Mouse (Mus musculus): ENCODE measurements around the gene Btbd1.

DNA sequence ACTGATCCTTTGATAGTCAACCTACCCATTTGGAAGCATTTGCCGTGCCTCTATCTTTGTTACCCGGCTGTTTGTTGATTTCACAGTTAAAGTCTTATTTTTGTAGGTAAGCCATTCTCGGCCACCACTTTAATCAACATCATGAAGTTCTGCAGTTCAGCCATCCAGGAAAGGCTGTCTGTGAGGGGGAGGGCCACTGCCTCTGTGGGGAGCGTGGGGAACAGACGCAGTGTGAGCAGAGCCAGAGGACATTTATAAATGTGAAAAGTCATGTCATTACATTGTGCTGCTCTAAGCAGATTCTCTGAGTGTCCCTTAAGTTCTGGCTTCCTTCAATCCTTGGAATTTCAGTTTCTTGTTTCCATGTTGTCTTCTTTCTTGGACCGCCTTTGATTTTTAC, 20.9 kb upstream of the Btbd1 start:
- no peak for TF ChIP-seq CTCF (IDR thresholded peaks at IDR 0.05; ENCODE audit: low read depth)
- no peak for TF ChIP-seq EP300 (IDR thresholded peaks at IDR 0.05; ENCODE audit: low read depth)
